ENCODE assay signal across 34 mouse cellular contexts in the genomic region with DNA sequence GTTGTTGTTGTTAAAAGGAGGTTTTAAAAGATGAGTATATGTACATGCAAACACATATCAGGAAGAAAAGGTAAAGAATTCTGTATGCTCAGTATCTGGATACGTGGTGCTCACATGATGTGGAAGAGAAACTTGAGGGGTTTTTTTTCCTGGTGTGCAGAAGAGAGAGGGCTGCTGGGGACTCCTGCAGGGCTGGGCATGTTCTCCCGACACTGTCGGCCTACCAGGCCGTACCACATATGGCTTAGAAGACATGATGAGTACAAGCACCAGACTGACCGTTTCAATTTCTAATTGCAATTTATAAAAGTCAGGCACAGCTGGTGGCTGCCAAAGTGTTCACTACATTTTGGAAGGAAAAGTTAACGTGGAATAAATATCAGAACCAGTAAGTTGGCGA. TPM values are rescaled to one million over a fixed set of nuclear protein-coding genes. Genes with fewer than 3 reads are reported as not detected.
"Had no signal": no experiment of that assay in that cellular context is flagged by ENCODE, and none has a peak within 500 bp of the region (broad histone marks: within the 10 kb centered on the region; RNA-seq: fewer than 3 reads in every experiment).

No protein-coding gene starts in this region.

- H3K27ac ChIP-seq: limb, embryonic 10.5 days; limb, embryonic 12.5 days; limb, embryonic 13.5 days; limb, embryonic 15.5 days; liver, embryonic 12.5 days; liver, embryonic 13.5 days; liver, embryonic 14.5 days; liver, embryonic 15.5 days; lung, embryonic 15.5 days; macrophage; midbrain, embryonic 10.5 days; midbrain, embryonic 12.5 days; midbrain, embryonic 13.5 days; midbrain, embryonic 15.5 days had no signal

- H3K9me3 ChIP-seq: limb, embryonic 10.5 days; limb, embryonic 12.5 days; limb, embryonic 13.5 days; limb, embryonic 15.5 days; liver, embryonic 12.5 days; liver, embryonic 13.5 days; liver, embryonic 15.5 days; lung, embryonic 15.5 days; megakaryocyte, embryonic 14.5 days; midbrain, embryonic 10.5 days; midbrain, embryonic 12.5 days; midbrain, embryonic 13.5 days; midbrain, embryonic 15.5 days had no signal

- H3K4me3 ChIP-seq: limb, embryonic 10.5 days; limb, embryonic 12.5 days; limb, embryonic 13.5 days; limb, embryonic 15.5 days; liver, embryonic 12.5 days; liver, embryonic 13.5 days; liver, embryonic 15.5 days; lung, embryonic 15.5 days; megakaryocyte, embryonic 14.5 days; midbrain, embryonic 10.5 days; midbrain, embryonic 12.5 days; midbrain, embryonic 13.5 days; midbrain, embryonic 15.5 days; myocyte had no signal

- ATAC-seq: liver, embryonic 12.5 days; liver, postnatal 0 days; lung, postnatal 0 days; midbrain, embryonic 13.5 days; midbrain, embryonic 15.5 days; midbrain, embryonic 16.5 days had no signal

- H3K9ac ChIP-seq: limb, embryonic 12.5 days; limb, embryonic 13.5 days; limb, embryonic 15.5 days; liver, embryonic 12.5 days; liver, embryonic 13.5 days; liver, embryonic 14.5 days; liver, embryonic 15.5 days; liver, postnatal 0 days; lung, embryonic 14.5 days; lung, embryonic 15.5 days; midbrain, embryonic 12.5 days; midbrain, embryonic 13.5 days; midbrain, embryonic 15.5 days had no signal

- H3K27me3 ChIP-seq: limb, embryonic 12.5 days; limb, embryonic 13.5 days; limb, embryonic 15.5 days; liver, embryonic 12.5 days; liver, embryonic 13.5 days; liver, embryonic 15.5 days; lung, embryonic 15.5 days; megakaryocyte, embryonic 14.5 days; midbrain, embryonic 12.5 days; midbrain, embryonic 13.5 days; midbrain, embryonic 15.5 days had no signal

- H3K4me1 ChIP-seq: limb, embryonic 10.5 days; limb, embryonic 12.5 days; limb, embryonic 13.5 days; limb, embryonic 15.5 days; liver, embryonic 12.5 days; liver, embryonic 13.5 days; liver, embryonic 15.5 days; lung, embryonic 15.5 days; midbrain, embryonic 10.5 days; midbrain, embryonic 12.5 days; midbrain, embryonic 15.5 days had no signal

- H3K4me2 ChIP-seq: limb, embryonic 12.5 days; limb, embryonic 13.5 days; limb, embryonic 15.5 days; liver, embryonic 11.5 days; liver, embryonic 12.5 days; liver, embryonic 13.5 days; liver, embryonic 15.5 days; lung, embryonic 14.5 days; lung, embryonic 15.5 days; midbrain, embryonic 11.5 days; midbrain, embryonic 12.5 days; midbrain, embryonic 13.5 days; midbrain, embryonic 15.5 days had no signal

- DNase-seq: left cerebral cortex, postnatal 4 days; liver; liver, embryonic 13.5 days; liver, postnatal 0 days; lung, adult 18-20 months; lung, adult 2 months; lung, embryonic 14.5 days; lung, postnatal 10 days; lung, postnatal 14 days; lung, postnatal 36 days; lung, postnatal 4 days; midbrain, embryonic 14.5 days had no signal

RNA-seq across cellular contexts. Expression of gene Large2, which starts 49.0 kb away (rescaled TPM):
- total RNA-seq: megakaryocyte, adult 5-6 weeks; megakaryocyte-erythroid progenitor cell, adult 5-6 weeks; monocyte, adult 5-6 weeks had no signal
- polyA plus RNA-seq: macrophage had no signal
